Mouse (Mus musculus) midbrain, embryonic 12.5 days (tissue): ENCODE results near the gene 6030452D12Rik. TPM values are rescaled to one million over a fixed set of nuclear protein-coding genes. Genes with fewer than 3 reads are reported as not detected.

Experiments
- ATAC-seq: fragments of 200-750 bp; cut with Nextera tagmentation; 2 replicates; pipeline ENCODE4 v1.8.0; 2017; ENCODE audit warnings: low read depth, moderate TSS enrichment, moderate library complexity; ENCODE audit not compliant: low FRiP score
- H3K27ac ChIP-seq: fragments of 300-500 bp; sonication (generic); replicated peaks from 2 replicates; pipeline ENCODE4 v1.5.1; 2016; ENCODE audit warnings: mild to moderate bottlenecking
- H3K27me3 ChIP-seq: fragments of 300-500 bp; sonication (generic); 2 replicates; pipeline ENCODE4 v1.6.1; 2016; ENCODE audit warnings: mild to moderate bottlenecking
- H3K36me3 ChIP-seq: fragments of 300-500 bp; sonication (generic); 2 replicates; pipeline ENCODE4 v1.6.1; 2016
- H3K4me1 ChIP-seq: fragments of 300-500 bp; sonication (generic); 2 replicates; pipeline ENCODE4 v1.6.1; 2016
- H3K4me2 ChIP-seq: fragments of 300-500 bp; sonication (generic); replicated peaks from 2 replicates; pipeline ENCODE4 v1.6.1; 2016; ENCODE audit warnings: mild to moderate bottlenecking, moderate library complexity
- H3K4me3 ChIP-seq: fragments of 300-500 bp; sonication (generic); 2 replicates; pipeline ENCODE4 v1.5.1; 2016; ENCODE audit warnings: mild to moderate bottlenecking
- H3K9ac ChIP-seq: fragments of 300-500 bp; sonication (generic); replicated peaks from 2 replicates; pipeline ENCODE4 v1.6.1; 2016; ENCODE audit warnings: mild to moderate bottlenecking, moderate library complexity
- H3K9me3 ChIP-seq: fragments of 300-500 bp; sonication (generic); 2 replicates; pipeline ENCODE4 v1.6.1; 2016; ENCODE audit warnings: mild to moderate bottlenecking
- WGBS: fragments of 180-500 bp; shearing (Covaris S2); methylation state at CpG from one replicate; pipeline ENCODE4 v1.1.7; 2016; 5-methylcytosine and 5-hydroxymethylcytosine counted together
- polyA plus RNA-seq: library from polyadenylated mRNA; unstranded; fragments of >200 nt; fragmentation: Nextera tagmentation; extraction: Ambion mirVana; gene quantifications from 2 replicates; pipeline ENCODE4 v1.2.1, GENCODE M21; 2016

The 6030452D12Rik gene
- polyA plus RNA-seq, 1 experiment from 2014 or later: not detected

DNA sequence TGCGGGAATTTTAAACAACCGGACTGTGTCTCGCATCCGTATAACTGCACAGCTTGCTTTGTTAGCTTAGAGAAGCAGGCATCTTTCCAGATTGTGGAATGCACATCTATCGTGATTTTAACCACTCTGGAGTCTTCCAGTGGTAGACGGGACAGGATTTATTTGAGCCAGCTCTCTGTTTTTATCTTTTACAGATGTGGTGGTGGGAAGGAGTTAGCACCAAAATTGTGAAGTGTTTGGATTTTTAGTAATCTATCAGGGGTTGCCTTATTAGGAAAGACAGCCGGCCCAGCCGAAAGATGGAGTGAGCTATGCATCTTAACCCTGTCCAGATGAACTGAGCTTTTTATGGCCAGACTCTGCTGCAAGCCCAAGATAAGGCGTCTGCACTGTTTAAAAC, 21.5 kb downstream of the 6030452D12Rik start:
- Histone ChIP-seq H3K9me3 (no peaks in the 10 kb centered on the region), H3K4me1 (no peaks in the 10 kb centered on the region), H3K4me3 (no peak overlapping the region), H3K9ac (no peak overlapping the region), H3K4me2 (no peak overlapping the region), H3K36me3 (no peaks in the 10 kb centered on the region), H3K27me3 (no peaks in the 10 kb centered on the region), H3K27ac (no peak overlapping the region)
- ATAC-seq: no peak
- WGBS: 81% methylated on average over 9 of the region's 9 CpGs

DNA sequence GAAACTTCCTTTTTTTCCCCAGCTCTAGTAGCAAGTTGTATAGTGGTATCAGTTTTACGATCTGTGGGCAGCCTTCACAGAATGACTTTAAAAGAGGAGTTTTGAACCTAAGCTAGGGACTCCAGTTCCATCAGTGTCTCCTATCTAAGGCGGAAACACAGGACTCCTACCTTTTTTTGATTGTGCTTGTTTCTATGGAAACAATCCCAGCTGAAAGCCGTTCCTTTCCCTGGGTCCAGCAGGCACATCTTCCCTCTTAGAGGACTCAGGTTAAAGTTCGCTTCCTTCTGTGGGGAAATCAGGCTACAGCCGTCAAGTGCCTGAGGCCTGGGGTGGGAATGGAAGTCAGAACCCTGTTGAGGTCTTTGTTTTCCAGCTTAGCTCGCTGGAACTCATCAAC, 26.4 kb downstream of the 6030452D12Rik start:
- no peak overlapping the region for H3K4me2 ChIP-seq
- no peak overlapping the region for H3K27ac ChIP-seq

GRCm38 (mm10) chr8:106527241-106528036, 27.1 kb downstream of the 6030452D12Rik start:
- no peak overlapping the region for H3K4me2 ChIP-seq
- H3K27ac ChIP-seq: no peak overlapping the region
- 0 out of 2 replicates have a peak, but pooled peaks cover 3% of the 10 kb centered on the region for H3K27me3 ChIP-seq
- H3K4me3 ChIP-seq: no peak overlapping the region
- no peak overlapping the region for H3K9ac ChIP-seq
- WGBS: 84% methylated on average over 9 of the region's 9 CpGs
- no peaks in the 10 kb centered on the region for H3K4me1 ChIP-seq
- H3K9me3 ChIP-seq: no peaks in the 10 kb centered on the region
- no peaks in the 10 kb centered on the region for H3K36me3 ChIP-seq
- ATAC-seq: no peak

More for the DNA sequence above, 26.4 kb downstream of the 6030452D12Rik start:
- Histone ChIP-seq H3K4me3 (no peak overlapping the region), H3K36me3 (no peaks in the 10 kb centered on the region), H3K4me1 (no peaks in the 10 kb centered on the region), H3K9me3 (no peaks in the 10 kb centered on the region), H3K27me3 (0 out of 2 replicates have a peak, but pooled peaks cover 3% of the 10 kb centered on the region), H3K9ac (no peak overlapping the region)
- WGBS: 70% methylated on average over 6 of the region's 6 CpGs
- no peak for ATAC-seq

DNA sequence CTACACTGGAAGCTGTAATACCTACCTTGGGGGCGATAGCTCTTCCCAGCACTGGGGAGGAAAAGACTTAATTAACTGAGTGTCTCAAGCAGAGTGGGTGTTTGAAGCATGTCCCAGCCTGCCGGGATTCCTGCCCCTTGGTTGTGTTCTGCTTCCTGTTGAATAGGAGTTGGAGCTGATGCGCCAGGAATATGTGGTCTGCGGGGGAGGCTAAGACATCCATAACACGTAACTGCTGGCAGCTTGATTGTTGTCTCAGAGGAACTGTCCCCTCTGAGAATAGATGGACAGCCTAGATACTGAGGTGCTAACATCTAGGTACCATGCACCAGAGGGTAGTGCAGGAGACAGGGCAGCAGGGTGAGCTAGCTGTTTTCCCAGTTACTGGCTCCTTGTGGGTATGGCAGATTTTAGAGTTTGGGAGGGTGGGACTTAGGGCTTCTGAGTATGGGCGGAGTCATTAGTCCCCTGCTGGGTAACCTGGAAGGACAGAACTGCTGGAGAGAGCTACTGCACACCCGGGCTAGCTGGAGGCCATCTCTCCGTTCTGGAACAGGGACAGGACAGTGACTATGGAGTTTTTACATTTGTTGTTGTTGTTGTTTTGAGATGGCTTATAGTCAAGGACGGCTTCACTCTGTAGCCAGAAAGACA, 28.4 kb downstream of the 6030452D12Rik start:
- Histone ChIP-seq H3K27me3 (0 out of 2 replicates have a peak, but pooled peaks cover 3% of the 10 kb centered on the region), H3K36me3 (no peaks in the 10 kb centered on the region), H3K4me1 (no peaks in the 10 kb centered on the region), H3K4me3 (no peak overlapping the region), H3K27ac (no peak overlapping the region), H3K9ac (no peak overlapping the region), H3K9me3 (no peaks in the 10 kb centered on the region), H3K4me2 (no peak overlapping the region)
- 88% methylated on average over 9 of the region's 9 CpGs for WGBS
- ATAC-seq: no peak

DNA sequence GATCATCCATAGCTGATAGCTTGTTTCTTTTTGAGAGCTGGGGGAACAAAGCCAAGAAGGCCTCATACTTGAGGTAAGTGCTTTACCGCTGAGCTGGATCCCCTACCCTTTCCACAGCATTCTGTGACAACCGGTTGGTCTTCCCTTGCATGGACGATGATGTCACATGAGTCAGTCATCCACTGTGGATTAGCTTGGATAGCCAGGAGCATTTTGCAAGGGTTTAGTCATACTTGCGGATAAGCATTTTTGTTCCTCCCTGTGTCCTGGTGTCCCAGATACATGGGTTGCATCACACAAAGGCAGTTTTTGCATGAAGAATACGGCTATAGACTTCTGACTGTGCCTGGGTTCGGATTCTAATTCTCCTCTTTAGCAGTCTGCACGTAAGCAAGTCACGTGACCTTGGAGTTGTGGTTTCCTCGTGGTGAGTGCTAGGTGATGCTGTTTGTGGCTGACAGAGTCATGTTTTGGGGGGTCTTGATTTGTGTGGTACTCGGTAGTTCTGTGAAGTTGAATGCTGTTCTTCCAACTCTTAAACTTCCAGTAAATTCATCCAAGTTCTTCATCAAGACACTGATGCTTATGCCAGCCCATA, 29.7 kb downstream of the 6030452D12Rik start:
- Histone ChIP-seq H3K9ac (no peak overlapping the region), H3K27me3 (0 out of 2 replicates have a peak, but pooled peaks cover 3% of the 10 kb centered on the region), H3K36me3 (no peaks in the 10 kb centered on the region), H3K9me3 (no peaks in the 10 kb centered on the region), H3K4me1 (no peaks in the 10 kb centered on the region), H3K27ac (no peak overlapping the region), H3K4me3 (no peak overlapping the region), H3K4me2 (no peak overlapping the region)
- WGBS: 95% methylated on average over 10 of the region's 10 CpGs
- ATAC-seq: no peak

DNA sequence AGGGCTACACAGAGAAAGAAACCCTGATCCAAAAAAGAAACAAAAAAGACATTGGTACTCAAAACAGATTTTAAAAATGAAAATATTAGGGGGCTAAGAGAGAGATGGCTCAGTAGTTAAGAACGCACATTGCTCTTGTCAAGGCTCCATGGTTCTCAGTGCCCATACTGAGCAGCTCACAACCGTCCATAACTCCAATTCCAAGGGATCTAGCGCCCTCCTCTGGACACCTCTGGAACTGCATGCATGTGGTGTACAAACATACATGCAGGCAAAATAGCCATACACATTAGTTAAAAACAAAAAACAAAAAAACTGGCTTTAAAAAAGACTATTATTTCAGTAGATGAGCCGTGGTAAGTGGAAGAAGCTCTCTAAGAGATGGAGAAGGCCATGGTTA, 30.2 kb downstream of the 6030452D12Rik start:
- Histone ChIP-seq H3K27ac (no peak overlapping the region), H3K36me3 (no peaks in the 10 kb centered on the region), H3K9ac (no peak overlapping the region), H3K4me2 (no peak overlapping the region), H3K27me3 (0 out of 2 replicates have a peak, but pooled peaks cover 3% of the 10 kb centered on the region), H3K9me3 (no peaks in the 10 kb centered on the region), H3K4me1 (no peaks in the 10 kb centered on the region), H3K4me3 (no peak overlapping the region)
- no peak for ATAC-seq
- 68% methylated on average over 4 of the region's 4 CpGs for WGBS

GRCm38 (mm10) chr8:106533709-106534108, 33.4 kb downstream of the 6030452D12Rik start:
- 77% methylated on average over 7 of the region's 7 CpGs for WGBS
- H3K4me1 ChIP-seq: no peaks in the 10 kb centered on the region
- H3K4me2 ChIP-seq: no peak overlapping the region
- ATAC-seq: no peak
- H3K9me3 ChIP-seq: no peaks in the 10 kb centered on the region
- H3K27me3 ChIP-seq: no peaks in the 10 kb centered on the region
- H3K4me3 ChIP-seq: no peak overlapping the region
- no peak overlapping the region for H3K9ac ChIP-seq
- no peaks in the 10 kb centered on the region for H3K36me3 ChIP-seq
- no peak overlapping the region for H3K27ac ChIP-seq

DNA sequence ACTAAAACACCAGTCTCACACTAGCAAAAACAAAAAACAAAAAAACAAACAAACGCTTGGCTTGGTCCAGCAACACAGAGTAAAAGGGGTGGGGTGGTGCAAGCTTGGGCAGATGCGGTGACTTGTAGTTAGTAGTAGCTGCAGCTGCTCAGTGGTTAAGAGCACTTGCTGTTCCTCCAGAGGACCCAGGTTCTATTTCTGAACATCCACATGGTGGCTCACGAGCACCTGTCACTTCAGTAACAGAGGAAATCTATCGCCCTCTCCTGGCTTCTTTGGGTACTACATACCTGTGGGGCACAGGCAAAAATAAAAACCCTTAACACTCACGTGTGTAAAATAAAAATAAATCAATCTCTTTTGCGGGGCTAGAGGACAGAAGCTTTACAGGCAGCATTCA, 34.1 kb downstream of the 6030452D12Rik start:
- no peaks in the 10 kb centered on the region for H3K36me3 ChIP-seq
- WGBS: 43% methylated on average over 6 of the region's 6 CpGs
- H3K4me2 ChIP-seq: no peak overlapping the region
- H3K9me3 ChIP-seq: no peaks in the 10 kb centered on the region
- H3K4me1 ChIP-seq: no peaks in the 10 kb centered on the region
- ATAC-seq: no peak
- no peak overlapping the region for H3K9ac ChIP-seq
- no peak overlapping the region for H3K4me3 ChIP-seq
- H3K27me3 ChIP-seq: no peaks in the 10 kb centered on the region
- H3K27ac ChIP-seq: no peak overlapping the region

DNA sequence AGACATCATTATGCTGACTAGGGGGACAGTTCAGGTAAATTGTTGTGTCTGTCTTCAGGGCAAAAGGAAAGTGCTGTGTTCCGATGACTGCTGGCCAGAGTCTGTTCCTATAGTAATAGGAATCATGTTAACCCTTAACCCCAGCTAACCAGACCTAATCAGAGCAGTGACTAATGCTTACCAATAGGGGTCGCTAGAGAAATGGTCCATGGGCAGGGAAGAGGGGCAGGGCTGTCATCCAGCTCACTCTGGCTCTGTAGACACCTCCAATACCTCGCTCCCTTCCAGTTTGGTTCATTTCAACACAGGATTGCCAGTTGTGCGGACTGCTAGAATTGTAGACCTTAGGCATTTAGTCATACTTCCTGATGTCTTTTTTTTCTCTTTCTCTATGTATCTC, 35.1 kb downstream of the 6030452D12Rik start:
- WGBS: 69% methylated on average over 4 of the region's 4 CpGs
- Histone ChIP-seq H3K36me3 (no peaks in the 10 kb centered on the region), H3K4me1 (no peaks in the 10 kb centered on the region), H3K4me2 (no peak overlapping the region), H3K9me3 (no peaks in the 10 kb centered on the region), H3K4me3 (no peak overlapping the region), H3K27ac (no peak overlapping the region), H3K27me3 (no peaks in the 10 kb centered on the region), H3K9ac (no peak overlapping the region)
- no peak for ATAC-seq

GRCm38 (mm10) chr8:106539193-106539592, 38.9 kb downstream of the 6030452D12Rik start:
- no peak overlapping the region for H3K4me3 ChIP-seq
- ATAC-seq: no peak
- no peaks in the 10 kb centered on the region for H3K36me3 ChIP-seq
- H3K27ac ChIP-seq: no peak overlapping the region
- H3K4me1 ChIP-seq: no peaks in the 10 kb centered on the region
- peaks cover 4% of the 10 kb centered on the region; the same call in 1 of the 2 replicates for H3K27me3 ChIP-seq
- H3K9ac ChIP-seq: no peak overlapping the region
- H3K9me3 ChIP-seq: no peaks in the 10 kb centered on the region
- H3K4me2 ChIP-seq: no peak overlapping the region
- 69% methylated on average over 5 of the region's 5 CpGs for WGBS

GRCm38 (mm10) chr8:106541002-106541401, 40.7 kb downstream of the 6030452D12Rik start:
- H3K4me1 ChIP-seq: no peaks in the 10 kb centered on the region
- H3K36me3 ChIP-seq: no peaks in the 10 kb centered on the region
- ATAC-seq: no peak
- H3K9ac ChIP-seq: no peak overlapping the region
- no peak overlapping the region for H3K27ac ChIP-seq
- no peaks in the 10 kb centered on the region for H3K9me3 ChIP-seq
- no peak overlapping the region for H3K4me3 ChIP-seq
- H3K4me2 ChIP-seq: no peak overlapping the region
- H3K27me3 ChIP-seq: peaks cover 4% of the 10 kb centered on the region; the same call in 1 of the 2 replicates
- WGBS: 81% methylated on average over 11 of the region's 11 CpGs

GRCm38 (mm10) chr8:106543043-106543442, 42.7 kb downstream of the 6030452D12Rik start:
- H3K36me3 ChIP-seq: no peaks in the 10 kb centered on the region
- no peaks in the 10 kb centered on the region for H3K9me3 ChIP-seq
- 74% methylated on average over 8 of the region's 8 CpGs for WGBS
- H3K4me1 ChIP-seq: no peaks in the 10 kb centered on the region
- no peak overlapping the region for H3K27ac ChIP-seq
- no peak overlapping the region for H3K4me2 ChIP-seq
- no peak for ATAC-seq
- no peak overlapping the region for H3K4me3 ChIP-seq
- H3K27me3 ChIP-seq: peaks cover 4% of the 10 kb centered on the region; the same call in 1 of the 2 replicates
- no peak overlapping the region for H3K9ac ChIP-seq
